Mouse (Mus musculus) adrenal gland, postnatal 10 days (tissue): ENCODE measurements around the gene Pcnx4. TPM values are rescaled to one million over a fixed set of nuclear protein-coding genes. Genes with fewer than 3 reads are reported as not detected.

Source experiments
- DNase-seq: peaks from one replicate; pipeline ENCODE4 v3.0.0; 2021; ENCODE audit warnings: mixed read lengths
- long read RNA-seq, 2 experiments: library from polyadenylated mRNA; stranded (forward); transcript quantifications; one replicate each; pipeline ENCODE4 v2.0.0; 2021
- total RNA-seq, 2 experiments: library from RNA; stranded (reverse); gene quantifications; 2 replicates each; pipeline ENCODE4 v1.2.3; 2021

The Pcnx4 gene
- 1 to 10 TPM; 5.5 to 5.8 TPM for total RNA-seq
- long read RNA-seq, experiment 1, full-length matches to known transcripts: 4 of 14 reads
- long read RNA-seq, experiment 1, partial matches to known transcripts: 6 of 14 reads
- long read RNA-seq, experiment 1, other reads (novel, unspliced or antisense): 4 of 14 reads
- long read RNA-seq, experiment 2, full-length matches to known transcripts: 3 of 11 reads
- long read RNA-seq, experiment 2, partial matches to known transcripts: 8 of 11 reads
- long read RNA-seq, experiment 2, other reads (novel, unspliced or antisense): 0 of 11 reads

GRCm38 (mm10) chr12:72536021-72536597 is at the start of gene Pcnx4:
TSS of gene Pcnx4 (plus strand) at chr12:72536383.
- DNase-seq: peak; percentile 99

GRCm38 (mm10) chr12:72487498-72487897 is 48.7 kb upstream of the Pcnx4 start:
- no peak for DNase-seq

DNA sequence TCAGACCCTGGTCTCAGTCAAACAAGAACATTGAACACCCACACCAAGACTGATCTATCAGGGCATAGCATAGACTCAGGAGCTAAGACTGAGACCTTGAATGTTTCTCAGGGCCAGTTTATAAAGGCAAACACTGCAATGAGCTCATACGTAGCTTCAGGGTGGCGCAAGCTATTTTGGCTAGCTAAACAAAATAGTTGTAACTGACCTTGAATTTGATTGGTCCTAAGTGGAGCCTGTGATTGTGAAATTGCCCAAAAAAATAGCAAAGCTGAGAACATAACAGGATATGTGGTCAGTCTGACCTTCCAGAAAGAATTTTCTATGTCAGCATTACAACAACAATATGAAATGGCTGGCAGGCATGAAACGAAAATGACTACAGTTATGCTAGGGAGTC is 46.2 kb upstream of the Pcnx4 start:
- peak; percentile 62 for DNase-seq

DNA sequence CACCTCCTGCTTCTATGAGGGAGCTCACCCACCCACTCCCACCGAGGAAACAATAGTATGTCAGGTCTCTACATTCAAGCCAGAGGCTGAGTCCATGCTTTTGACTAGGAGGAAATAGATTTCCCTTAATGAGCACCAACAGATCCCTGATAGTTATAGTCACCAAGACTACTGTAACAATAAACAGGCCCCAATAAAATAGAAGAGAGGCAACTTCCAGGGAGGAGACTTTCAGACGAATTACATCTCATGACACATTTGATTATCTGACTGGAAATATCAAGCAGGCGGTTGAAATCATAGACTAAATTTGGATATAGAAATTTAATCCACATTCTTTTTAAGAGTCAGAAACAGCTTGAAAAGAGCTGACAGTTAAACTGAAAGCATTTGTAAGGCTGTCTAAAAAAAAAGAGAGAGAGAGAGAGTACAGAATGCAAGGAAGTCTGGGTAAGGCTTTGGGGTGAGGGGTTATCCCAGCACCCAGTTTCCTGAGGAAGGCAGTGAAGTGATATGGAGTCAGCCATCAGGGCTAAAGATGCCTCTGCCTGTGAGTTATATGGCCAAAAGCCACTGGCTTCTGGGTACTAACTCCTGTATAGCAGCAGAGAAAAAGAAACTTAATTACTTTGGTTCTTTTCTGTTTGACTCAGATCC is 45.0 kb upstream of the Pcnx4 start:
- DNase-seq: no peak

- DNase-seq: no peak
Observed at GRCm38 (mm10) chr12:72496866-72497600, 39.1 kb upstream of the Pcnx4 start.

DNA sequence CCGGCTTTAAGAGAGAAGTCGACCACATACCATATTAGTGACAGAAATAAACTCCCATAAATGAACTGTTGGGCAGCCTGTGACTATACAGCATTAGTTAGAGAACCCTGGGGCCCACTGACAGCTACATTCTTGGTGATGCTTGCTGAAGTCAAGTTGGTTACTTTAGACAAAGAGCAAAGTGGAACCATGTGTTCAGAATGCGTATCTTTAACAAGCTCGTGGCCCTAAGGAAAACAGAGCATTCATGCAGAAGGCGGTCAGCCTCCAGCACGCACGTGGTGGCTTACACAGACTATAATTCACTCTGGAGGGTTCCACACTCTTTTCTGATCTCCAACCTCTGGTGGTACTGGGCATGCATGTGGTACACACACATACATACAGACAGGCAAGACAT is 26.6 kb upstream of the Pcnx4 start:
- no peak for DNase-seq

GRCm38 (mm10) chr12:72515446-72515845 is 20.7 kb upstream of the Pcnx4 start:
- peak; percentile 22 for DNase-seq

DNA sequence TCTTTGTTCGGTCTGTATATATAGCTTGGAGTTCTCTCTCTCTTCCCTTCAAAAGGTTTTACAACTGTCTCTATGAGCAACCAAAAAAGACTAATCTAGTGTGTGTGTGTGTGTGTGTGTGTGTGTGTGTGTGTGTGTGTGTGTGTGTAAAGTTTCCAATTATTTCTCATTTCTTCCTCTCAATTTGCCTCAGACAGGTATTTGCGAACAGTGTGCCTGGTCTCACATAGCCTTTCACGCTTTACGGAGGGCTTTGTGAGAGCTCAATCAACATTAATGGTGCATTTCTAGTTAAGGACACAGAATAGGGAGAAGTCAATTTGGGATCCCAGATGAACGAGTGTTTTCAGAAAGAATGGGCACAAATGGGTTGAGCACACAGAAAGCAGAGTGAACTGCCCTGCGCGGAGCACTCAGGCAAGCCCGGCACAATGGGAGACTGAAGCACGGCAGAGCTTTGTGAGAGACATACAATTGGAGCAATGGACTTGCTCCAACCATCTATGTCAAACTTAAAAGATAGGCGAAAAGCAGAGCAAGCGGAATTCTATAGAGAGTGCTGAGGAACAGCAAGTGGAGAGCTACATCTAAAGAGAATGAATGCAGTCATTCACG is 18.0 kb upstream of the Pcnx4 start:
- DNase-seq: no peak

GRCm38 (mm10) chr12:72519352-72519751 is 16.8 kb upstream of the Pcnx4 start:
- DNase-seq: no peak

DNA sequence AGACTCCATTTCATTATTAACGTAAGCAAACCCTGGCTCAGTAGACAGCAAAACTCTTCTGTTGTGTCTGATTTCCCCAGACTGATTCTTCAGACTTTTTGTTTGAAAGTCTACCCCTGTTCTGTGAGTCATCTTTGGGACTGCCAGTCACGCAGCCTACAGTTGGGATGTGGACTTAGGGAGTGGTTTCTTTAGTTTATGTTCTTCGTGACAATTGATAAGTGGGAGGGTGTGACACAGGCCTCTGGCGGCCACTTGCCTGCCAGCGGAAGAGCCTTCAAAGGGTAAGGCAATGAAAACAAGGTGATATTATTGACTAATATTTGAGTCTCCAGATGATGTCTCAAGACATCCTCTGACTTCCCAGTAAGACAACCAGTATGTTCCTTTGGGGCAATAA is 16.3 kb upstream of the Pcnx4 start:
- no peak for DNase-seq

DNA sequence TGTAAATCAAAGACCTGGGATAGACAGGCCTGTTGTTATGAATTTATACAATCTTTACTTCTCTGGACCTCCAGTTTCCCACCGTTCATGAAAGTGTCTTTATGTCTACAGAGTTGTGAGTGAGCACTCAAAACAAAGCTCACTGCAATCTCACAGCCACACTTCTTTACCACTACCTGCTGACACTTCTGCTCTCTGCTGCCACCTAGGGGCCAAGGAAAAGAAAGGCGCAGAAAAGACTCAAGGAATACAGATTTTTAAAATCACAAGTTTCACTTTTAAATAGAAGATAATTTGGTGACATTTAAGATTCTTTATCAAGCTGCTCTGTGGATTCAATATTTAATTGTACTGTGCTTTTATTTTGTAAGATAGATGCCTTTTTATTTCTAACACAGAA is 15.5 kb upstream of the Pcnx4 start:
- DNase-seq: peak; percentile 82

- DNase-seq: no peak
Observed at GRCm38 (mm10) chr12:72525588-72525987, 10.6 kb upstream of the Pcnx4 start.

DNA sequence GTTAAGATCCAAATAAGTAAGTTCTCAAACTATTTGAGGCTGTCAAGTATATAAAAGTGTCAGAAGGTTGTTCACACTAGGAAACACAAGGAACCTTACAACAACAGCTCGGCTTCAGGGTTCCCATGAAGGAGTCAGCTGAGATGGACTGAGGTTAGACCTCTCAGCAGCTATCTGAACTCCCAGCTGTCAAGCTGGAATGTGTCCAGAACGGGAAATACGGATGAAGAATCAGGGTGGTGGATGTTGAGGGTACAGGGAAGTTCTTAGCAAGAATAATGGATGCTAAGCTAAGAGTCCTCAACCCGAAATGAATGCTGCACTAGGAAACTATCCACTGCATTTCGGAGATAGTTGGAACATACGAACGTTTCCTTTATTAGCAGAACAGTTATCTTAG is 3.9 kb upstream of the Pcnx4 start:
- DNase-seq: no peak

GRCm38 (mm10) chr12:72533986-72534385 is 2.2 kb upstream of the Pcnx4 start:
- no peak for DNase-seq

DNA sequence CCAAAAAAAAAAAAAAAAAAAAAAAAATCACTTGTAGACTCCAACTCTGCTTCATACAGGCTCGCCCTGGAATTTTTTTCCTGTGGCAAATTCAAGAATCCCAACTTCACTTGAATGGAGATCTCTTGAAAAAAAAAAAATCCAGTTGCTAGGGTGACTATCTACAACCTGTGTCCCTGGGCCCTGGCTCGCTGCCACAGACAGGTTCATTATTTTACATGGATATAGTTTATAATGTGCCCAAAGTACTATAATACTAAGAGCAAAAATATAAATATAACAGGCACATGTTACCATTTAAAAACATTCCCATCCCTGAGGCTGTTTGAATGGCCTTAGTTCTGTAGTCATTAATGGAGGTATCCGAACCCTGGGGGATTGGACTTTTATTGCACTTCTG is 584 bp upstream of the Pcnx4 start:
- DNase-seq: no peak

- no peak for DNase-seq
Observed at GRCm38 (mm10) chr12:72538571-72538970, 2.4 kb downstream of the Pcnx4 start.

DNA sequence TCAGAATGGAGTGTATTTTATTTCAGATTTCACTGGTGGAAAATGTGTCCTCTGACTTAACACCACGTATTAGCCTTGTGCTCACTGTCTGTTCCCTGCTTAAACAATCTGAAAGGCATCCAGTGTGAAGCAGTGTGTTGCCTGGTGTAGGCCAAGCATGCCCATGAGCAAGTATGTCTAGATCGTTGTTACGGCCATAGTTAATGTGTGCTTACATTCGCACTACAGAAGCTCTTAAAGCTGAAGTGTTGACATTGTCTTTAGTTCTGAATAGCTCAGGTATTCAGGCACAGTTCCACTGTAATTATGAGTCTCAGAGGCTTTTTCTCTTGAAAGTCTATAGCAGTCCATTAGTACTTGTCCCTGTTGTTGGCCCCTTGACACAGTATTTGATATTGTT is 18.2 kb downstream of the Pcnx4 start:
- DNase-seq: no peak

- DNase-seq: no peak
Observed at GRCm38 (mm10) chr12:72564281-72564795, 28.2 kb downstream of the Pcnx4 start.

DNA sequence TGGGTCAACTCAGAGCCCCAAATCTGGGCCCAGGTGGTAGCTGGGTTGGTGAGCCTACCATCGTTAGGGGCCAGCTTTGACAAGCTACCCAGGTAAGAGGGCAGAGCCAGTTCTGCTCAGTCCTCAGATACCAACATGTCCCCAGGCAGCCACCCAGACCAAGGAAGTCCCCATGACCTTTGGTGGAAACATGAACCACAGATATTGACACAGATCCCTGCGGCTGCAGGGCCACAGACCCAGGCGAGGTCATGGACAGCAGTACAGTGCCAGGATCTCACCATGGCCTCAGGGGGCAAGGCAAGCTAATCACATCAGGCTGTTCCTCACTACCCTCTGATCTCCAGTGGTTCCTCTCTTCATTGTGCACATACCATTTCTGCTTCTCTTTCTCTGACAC is 45.8 kb downstream of the Pcnx4 start:
- no peak for DNase-seq

GRCm38 (mm10) chr12:72583099-72583498 is 46.9 kb downstream of the Pcnx4 start:
- DNase-seq: no peak

GRCm38 (mm10) chr12:72585339-72585738 is 49.2 kb downstream of the Pcnx4 start:
- DNase-seq: no peak

- no peak for DNase-seq
Observed at GRCm38 (mm10) chr12:72592991-72593390, 56.8 kb downstream of the Pcnx4 start.
